9 mouse cellular contexts compared by ENCODE assay signal in the genomic region with DNA sequence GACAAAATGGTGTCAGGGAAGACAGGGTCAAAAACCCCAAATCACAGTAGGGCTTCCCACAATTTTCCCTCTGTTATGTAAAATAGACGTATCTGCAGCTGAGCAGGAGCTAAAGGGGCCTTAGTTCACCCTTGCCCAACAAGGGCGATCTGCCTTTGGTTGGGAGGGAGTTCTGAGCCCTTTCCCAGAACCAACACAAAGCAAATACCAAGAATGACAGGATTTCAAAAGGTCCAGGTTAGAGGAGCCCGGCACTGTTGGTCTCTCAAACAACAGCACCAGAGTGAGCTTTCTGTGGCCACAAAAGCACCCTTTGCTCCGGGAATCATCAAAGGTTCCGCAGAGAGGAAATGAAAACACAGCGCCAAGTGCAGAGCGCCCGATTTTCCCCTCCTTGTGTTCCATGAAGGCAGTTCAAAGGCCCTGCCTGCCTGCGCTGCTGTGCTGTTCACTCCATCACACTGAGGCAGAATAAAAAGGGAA. TPM values are rescaled to one million over a fixed set of nuclear protein-coding genes. Genes with fewer than 3 reads are reported as not detected.
DNase-seq lines count a peak whose midpoint lies in the region; ATAC-seq and TF ChIP-seq lines count a peak whose summit lies in the region.
"Had no signal": no experiment of that assay in that cellular context is flagged by ENCODE, and none has a peak within 500 bp of the region (broad histone marks: within the 10 kb centered on the region; RNA-seq: fewer than 3 reads in every experiment).

No protein-coding gene starts in this region.

- no peak overlapping the region for H3K4me3 ChIP-seq in heart, embryonic 10.5 days
- H3K4me3 ChIP-seq in hindbrain, embryonic 11.5 days (ENCODE audit: low read depth, low read length), result no peak overlapping the region
- no peak overlapping the region for H3K4me3 ChIP-seq in midbrain, embryonic 12.5 days
- no peak overlapping the region for H3K4me3 ChIP-seq in thymus, adult 2 months (ENCODE audit: control insufficient read depth, insufficient read depth, low read length)
- H3K4me3 ChIP-seq: myocyte had no signal

- no peak for TF ChIP-seq POLR2A in thymus, adult 2 months (IDR thresholded peaks at IDR 0.05; ENCODE audit: control insufficient read depth, extremely low read depth, insufficient read depth, low read length, poor library complexity)

- no peaks in the 10 kb centered on the region for H3K27me3 ChIP-seq in heart, embryonic 10.5 days (ENCODE audit: insufficient read depth, poor library complexity, severe bottlenecking)
- H3K27me3 ChIP-seq in hindbrain, embryonic 11.5 days (ENCODE audit: control insufficient read depth, insufficient read depth, low read length), result no peaks in the 10 kb centered on the region
- no peaks in the 10 kb centered on the region for H3K27me3 ChIP-seq in midbrain, embryonic 12.5 days
- H3K27me3 ChIP-seq in thymus, adult 2 months (ENCODE audit: control insufficient read depth, insufficient read depth, low read length), result no peaks in the 10 kb centered on the region

- H3K4me1 ChIP-seq in heart, embryonic 10.5 days, result peaks cover 12% of the 10 kb centered on the region
- H3K4me1 ChIP-seq in hindbrain, embryonic 11.5 days (replicated peaks; ENCODE audit: control insufficient read depth, insufficient read depth, low read length), result 0 out of 2 replicates have a peak, but pooled peaks cover 2% of the 10 kb centered on the region
- peaks cover 38% of the 10 kb centered on the region for H3K4me1 ChIP-seq in midbrain, embryonic 12.5 days
- no peaks in the 10 kb centered on the region for H3K4me1 ChIP-seq in thymus, adult 2 months (replicated peaks; ENCODE audit: control insufficient read depth, insufficient read depth, low read length)

- H3K4me2 ChIP-seq in hindbrain, embryonic 11.5 days (replicated peaks; ENCODE audit: low read depth, low read length), result no peak overlapping the region; the same call in 1 of the 2 replicates
- H3K4me2 ChIP-seq in midbrain, embryonic 12.5 days (replicated peaks), result peak overlapping the region; percentile 26; the same call in 1 of the 2 replicates

- ATAC-seq in hindbrain, embryonic 11.5 days (ENCODE audit: low FRiP score), result peak; percentile 79
- ATAC-seq in midbrain, embryonic 12.5 days (ENCODE audit: low FRiP score, low read depth), result peak; percentile 90

- H3K9me3 ChIP-seq in heart, embryonic 10.5 days, result no peaks in the 10 kb centered on the region
- no peaks in the 10 kb centered on the region for H3K9me3 ChIP-seq in hindbrain, embryonic 11.5 days (ENCODE audit: control insufficient read depth, low read length)
- H3K9me3 ChIP-seq in midbrain, embryonic 12.5 days, result no peaks in the 10 kb centered on the region

- no peaks in the 10 kb centered on the region for H3K36me3 ChIP-seq in heart, embryonic 10.5 days
- H3K36me3 ChIP-seq in hindbrain, embryonic 11.5 days (ENCODE audit: control insufficient read depth, insufficient read depth, low read length), result no peaks in the 10 kb centered on the region
- peaks cover 8% of the 10 kb centered on the region for H3K36me3 ChIP-seq in midbrain, embryonic 12.5 days
- H3K36me3 ChIP-seq in thymus, adult 2 months (ENCODE audit: control insufficient read depth, insufficient read depth, low read length), result no peaks in the 10 kb centered on the region

- no peak for DNase-seq in heart, embryonic 10.5 days (ENCODE audit: low spot score)
- DNase-seq in heart, adult 18-20 months, result no peak
- DNase-seq in R1 (ENCODE audit: low read depth, low spot score), result peak; percentile 84
- peak; percentile 66 for DNase-seq in hindbrain, embryonic 11.5 days (ENCODE audit: low spot score)
- DNase-seq in T-cell, adult 2 months (ENCODE audit: low spot score), result no peak
- no peak for DNase-seq in thymus, adult 2 months
- no peak for DNase-seq in adrenal gland, postnatal 14 days

- no peak for TF ChIP-seq CTCF in thymus, adult 2 months (IDR thresholded peaks at IDR 0.05; ENCODE audit: borderline replicate concordance, control insufficient read depth, extremely low read depth, insufficient read depth, low read length, poor library complexity)

- WGBS in heart, embryonic 10.5 days, result 34% methylated on average over 9 of the region's 9 CpGs
- 4% methylated on average over 9 of the region's 9 CpGs for WGBS in hindbrain, embryonic 11.5 days
- 4% methylated on average over 9 of the region's 9 CpGs for WGBS in midbrain, embryonic 12.5 days
- 62% methylated on average over 9 of the region's 9 CpGs for WGBS in thymus, adult 2 months

- H3K27ac ChIP-seq in heart, embryonic 10.5 days, result peak overlapping the region; percentile 12; the same call in 1 of the 2 replicates
- H3K27ac ChIP-seq in hindbrain, embryonic 11.5 days (ENCODE audit: low read depth, low read length), result peak overlapping the region; percentile 76
- peak overlapping the region; percentile 86 for H3K27ac ChIP-seq in midbrain, embryonic 12.5 days (replicated peaks)
- no peak overlapping the region for H3K27ac ChIP-seq in thymus, adult 2 months (ENCODE audit: control insufficient read depth, insufficient read depth, low read length)

- no peak overlapping the region for H3K9ac ChIP-seq in hindbrain, embryonic 11.5 days (ENCODE audit: low read depth, low read length)
- H3K9ac ChIP-seq in midbrain, embryonic 12.5 days (replicated peaks), result no peak overlapping the region

RNA-seq across cellular contexts. Expression of a gene that starts 57.3 kb away (rescaled TPM):
- 5.1 TPM in 2 replicates for polyA plus RNA-seq in heart, embryonic 10.5 days (2016; fragmentation: Nextera tagmentation; extraction: Ambion mirVana)
- 10 to 100 TPM; 10.3 to 13.7 TPM for total RNA-seq in heart, adult 18-20 months (2021)
- polyA plus RNA-seq in hindbrain, embryonic 11.5 days (2014; fragmentation: Nextera tagmentation; extraction: Ambion mirVana), result 9.6 and 11.9 TPM in 2 replicates
- polyA plus RNA-seq in midbrain, embryonic 12.5 days (2016; fragmentation: Nextera tagmentation; extraction: Ambion mirVana), result 24.3 and 26.5 TPM in 2 replicates
- polyA plus RNA-seq in thymus, adult 2 months (2012; rRNA removed), result 9.4 and 12.7 TPM in 2 replicates
- total RNA-seq in adrenal gland, postnatal 14 days (2021), result 7.8 and 11.3 TPM in 2 replicates

Comparison
In these comparisons a context has a peak if more than half of its experiments do, and no peak if none do; other contexts are left out.
1. DNase-seq: peak in R1 (single experiment) and hindbrain, embryonic 11.5 days (single experiment); none in heart, embryonic 10.5 days (single experiment), heart, adult 18-20 months (0 of 2), T-cell, adult 2 months (single experiment), thymus, adult 2 months (single experiment) and adrenal gland, postnatal 14 days (single experiment).